Mouse (Mus musculus): ENCODE measurements around the gene Smad6.

Smad6 gene

DNA sequence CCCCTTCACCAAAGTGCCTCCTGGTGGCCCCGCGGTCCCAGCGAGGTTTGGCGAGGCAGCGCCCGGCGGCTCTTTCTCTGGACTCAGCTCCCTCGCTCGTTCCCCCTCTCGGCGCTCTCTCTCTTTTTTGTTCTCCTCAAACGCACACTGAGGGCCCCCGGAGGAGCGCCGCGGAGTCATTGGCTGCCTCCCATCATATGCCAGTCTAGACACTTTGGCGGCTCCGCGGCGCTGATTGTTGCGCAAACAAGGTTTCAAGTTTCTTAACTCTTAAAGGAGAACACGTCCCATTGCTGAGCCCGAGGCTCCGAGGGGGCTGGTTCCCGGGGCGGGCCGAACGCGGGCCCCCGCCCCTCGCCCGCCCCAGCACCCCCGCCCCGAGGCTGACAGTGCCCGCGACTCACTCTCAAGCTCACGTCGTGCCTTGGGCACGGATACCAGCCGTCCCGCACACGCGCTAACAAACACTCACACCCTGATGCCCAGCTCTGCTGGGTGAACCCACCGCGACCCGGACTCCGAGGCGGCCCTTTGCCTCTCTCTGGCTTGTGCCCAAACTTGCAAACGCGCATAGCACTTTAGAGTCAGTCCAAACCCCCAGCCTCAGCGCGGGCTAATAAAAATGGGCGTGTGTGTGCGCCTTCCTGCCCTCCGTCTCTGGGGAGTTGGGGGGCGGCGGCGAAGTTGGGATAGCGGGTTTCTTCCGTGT, at the start of gene Smad6:
Gene Smad6, minus strand, starts transcription at position 207 of the 709 bp plus-strand sequence.
- DNase-seq: peak; percentile 94 to 96

DNA sequence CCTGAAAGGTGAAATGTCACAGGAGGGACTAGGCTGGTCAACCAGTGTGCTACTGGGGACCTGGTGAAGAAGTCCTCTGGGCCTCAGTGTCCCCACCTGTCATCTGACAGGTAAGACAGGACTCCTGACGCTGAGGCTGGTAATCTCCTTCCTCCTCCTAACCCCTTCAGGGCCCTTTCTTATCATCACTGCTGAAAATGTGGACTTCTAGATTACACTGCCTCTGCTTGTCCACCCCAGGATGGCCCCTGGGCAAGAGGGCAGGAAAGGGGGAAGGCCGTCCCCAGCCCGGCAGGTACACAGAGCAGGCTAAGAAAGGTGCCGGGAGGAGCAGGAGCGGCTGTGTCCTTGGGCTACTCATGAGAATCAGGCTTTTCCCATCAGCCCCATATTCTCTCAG, 48.8 kb upstream of the Smad6 start:
- DNase-seq: no peak

DNA sequence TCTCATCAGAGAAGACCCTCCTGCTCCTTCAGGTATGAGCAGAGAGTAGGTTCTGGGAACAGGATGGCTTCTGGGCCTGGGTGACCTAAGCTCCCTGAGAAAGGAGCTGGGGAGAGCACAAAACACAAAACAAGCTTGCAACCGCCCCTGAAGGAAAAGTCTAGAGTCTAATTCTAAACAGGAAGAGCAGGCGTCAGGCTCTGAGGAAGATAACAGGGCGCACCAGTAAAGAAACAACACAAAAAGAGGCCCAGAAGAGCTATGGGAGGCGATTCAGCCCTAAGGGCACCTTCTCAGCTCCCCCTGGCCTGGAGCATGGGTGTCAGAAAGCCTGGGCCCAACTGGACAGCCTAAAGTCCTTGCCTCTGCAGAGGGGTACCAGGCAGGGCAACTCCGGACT, 47.3 kb upstream of the Smad6 start:
- no peak for DNase-seq

DNA sequence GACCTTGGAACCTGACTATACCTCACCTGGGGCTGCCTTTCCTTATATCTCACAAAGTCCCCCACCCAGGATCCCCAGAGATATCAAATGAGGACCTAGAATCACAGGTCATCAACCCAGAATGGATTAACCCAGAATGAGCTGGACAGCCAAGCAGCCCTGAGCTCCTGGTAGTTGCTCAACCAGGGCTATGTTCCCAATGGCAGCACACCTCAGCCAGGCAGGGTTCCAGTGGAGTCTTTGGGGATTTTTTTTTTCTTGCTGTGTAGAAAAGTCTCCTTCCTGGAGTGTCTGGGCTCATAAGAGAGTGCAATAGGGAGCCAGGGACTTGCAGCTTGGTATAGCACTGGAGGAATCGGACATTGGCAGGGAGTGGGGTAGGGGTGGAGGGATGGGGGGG, 46.7 kb upstream of the Smad6 start:
- no peak for DNase-seq

DNA sequence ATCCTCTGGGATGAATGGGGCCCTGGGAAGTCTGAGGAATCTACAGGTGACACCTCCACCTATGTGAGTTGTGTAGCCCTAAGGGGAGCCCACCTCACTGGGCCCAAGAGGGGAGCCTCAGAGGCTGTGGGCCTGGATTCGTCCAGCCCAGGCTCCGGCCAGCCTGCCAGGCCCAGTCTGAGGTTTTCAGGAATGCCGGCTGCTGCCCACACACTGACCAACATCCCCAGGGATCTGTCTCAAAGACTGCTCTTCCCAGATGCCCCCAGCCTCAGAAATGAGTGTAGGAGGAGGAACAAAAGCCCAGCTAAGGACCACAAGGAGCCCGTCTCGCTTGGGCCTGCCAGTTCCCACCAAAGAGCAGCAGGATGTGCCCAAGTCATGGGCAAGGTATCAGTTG, 45.9 kb upstream of the Smad6 start:
- no peak for DNase-seq

DNA sequence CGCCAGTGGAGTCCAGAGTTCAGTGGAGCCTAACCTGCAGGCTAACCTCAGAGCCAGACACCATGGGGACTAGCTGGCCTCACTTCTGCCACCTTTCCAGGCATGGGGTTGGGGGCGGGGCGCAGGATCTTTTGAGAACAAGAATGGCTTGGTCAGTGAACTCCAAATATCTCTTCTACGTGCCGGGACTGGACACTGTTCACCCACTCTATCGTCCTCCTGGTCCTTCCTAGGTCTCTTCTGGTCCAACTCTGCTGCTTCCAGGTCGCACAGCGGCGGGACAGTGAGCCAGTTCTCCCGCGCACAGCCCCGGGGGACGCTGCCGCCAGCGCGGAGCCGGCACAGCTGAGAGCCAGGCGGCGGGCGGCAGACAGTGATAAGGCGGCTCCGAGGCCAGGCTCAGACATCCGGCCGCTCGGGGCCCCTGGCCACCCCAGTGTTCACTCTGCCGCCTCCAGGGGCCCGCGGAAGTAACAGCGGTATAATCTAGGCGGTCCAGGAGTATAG, 38.2 kb upstream of the Smad6 start:
- DNase-seq: peak; percentile 66 to 75

DNA sequence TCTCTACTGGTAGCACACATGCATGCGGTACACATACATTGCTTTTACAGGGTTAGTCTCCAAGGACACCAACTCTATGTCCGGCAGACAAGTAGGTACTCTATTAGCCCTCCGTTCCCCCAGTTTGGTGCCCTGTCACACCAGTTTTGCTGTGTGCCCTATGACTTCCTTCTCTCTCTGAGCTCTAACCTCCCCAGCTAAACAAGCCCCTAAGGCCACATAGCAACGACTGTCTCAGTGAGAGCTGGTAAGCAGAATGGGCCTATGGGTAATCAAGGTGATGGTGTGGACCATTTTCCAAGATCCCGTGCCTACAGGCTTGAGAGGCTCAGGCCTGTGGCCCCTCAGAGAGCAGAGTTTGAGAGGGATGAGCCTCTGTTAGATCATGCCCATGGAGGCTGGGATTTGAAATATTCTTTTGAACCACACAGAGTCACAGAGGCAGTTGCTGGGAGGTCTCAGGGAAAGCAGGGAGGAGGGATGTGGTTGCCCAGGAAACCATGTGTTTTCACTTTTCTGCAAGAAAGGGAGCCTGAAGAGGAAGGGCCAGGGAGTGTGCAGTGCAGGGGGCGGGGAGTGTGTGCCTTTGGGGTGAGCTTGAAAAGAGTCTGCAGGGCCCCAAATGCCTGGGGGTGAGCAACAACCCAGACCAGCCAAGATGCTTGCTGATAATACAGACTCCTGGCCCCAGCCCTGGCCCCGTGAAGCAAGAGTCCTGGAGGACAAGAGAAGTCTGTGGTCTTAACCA, 36.2 kb upstream of the Smad6 start:
- DNase-seq: peak in 1 of 2 experiments; percentile 37

DNA sequence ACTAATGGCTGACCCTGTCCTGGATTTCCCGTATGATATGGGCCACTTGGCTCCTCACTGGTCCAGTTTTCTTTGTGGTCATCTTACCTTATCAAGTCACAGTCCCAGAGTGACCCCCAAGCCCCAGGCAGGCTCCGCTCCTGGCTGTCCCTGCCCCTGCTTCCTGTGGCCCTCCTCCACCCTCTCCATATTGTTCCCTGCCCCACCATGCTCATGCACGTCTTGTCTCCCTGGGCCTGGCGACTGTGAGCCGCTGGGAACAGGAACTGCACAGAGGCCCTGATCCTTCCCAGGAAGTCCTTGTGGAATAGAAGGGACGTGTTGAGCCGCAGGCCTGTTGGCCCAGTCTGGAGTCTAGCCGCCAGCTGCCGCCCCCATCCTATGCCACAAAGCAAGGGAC, 33.3 kb upstream of the Smad6 start:
- no peak for DNase-seq

DNA sequence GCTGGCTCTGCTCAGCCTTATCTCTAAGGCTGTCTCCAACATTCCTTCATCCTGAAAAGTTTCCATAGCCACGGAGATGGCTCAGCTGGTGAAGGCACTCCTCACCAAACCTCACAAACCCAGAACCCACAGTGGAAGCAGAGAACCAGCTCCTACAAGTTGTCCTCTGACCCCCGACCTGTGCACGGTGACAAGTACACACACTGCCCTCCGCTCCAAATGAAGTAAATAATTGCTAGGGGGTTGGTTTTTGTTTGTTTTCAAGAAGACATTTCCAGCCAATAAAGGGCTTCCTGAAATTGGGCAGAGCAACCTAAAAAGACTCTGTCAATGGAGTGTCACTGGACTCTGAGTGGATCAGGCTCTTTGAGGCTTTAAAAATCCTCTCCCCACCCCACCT, 31.9 kb upstream of the Smad6 start:
- no peak for DNase-seq

DNA sequence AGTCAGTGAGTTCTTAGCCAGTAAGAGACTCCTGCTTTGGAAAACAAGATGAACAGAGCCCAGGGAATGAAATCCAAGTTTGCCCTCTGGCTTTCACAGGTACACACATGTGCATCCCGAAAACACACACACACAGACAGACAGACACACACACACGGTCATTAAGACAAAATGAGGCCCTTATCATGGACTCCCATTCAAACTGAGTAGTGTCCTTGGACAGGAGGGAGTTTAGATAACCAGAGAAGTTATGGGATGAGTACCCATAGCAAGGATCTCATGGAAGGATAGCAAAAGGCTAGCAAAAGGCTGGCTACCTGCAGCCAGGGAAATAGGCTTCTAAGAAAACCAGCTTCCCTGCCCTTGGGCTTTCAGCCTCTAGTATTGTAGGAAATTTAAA, 29.4 kb upstream of the Smad6 start:
- DNase-seq: no peak

DNA sequence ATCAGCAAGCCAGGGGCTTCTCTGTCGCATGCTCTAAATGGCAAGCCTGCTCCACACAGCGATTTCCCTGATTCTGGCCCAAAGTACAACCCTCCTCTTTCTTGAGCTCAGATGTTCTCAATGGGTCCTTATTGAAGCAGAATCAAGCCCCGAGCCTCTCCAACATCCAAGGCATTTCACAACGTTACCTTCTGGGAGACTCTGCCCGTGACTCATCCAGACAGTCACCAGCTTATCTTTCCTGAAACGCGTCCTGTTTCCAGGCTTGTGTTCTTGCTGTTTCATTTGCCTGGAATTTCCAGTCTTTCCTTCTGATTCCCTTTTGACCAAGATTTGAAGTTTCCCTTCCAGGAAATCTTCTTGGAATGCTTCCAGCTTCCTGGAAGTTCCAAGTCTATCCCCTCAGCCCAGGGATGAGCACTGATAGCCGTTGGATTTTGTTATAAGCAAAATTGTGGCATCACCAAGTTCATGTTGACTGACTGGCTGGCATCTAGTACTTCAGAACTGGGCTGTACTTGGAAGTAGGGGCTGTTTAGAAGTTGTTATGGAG, 28.7 kb upstream of the Smad6 start:
- peak in 1 of 2 experiments; percentile 17 for DNase-seq

DNA sequence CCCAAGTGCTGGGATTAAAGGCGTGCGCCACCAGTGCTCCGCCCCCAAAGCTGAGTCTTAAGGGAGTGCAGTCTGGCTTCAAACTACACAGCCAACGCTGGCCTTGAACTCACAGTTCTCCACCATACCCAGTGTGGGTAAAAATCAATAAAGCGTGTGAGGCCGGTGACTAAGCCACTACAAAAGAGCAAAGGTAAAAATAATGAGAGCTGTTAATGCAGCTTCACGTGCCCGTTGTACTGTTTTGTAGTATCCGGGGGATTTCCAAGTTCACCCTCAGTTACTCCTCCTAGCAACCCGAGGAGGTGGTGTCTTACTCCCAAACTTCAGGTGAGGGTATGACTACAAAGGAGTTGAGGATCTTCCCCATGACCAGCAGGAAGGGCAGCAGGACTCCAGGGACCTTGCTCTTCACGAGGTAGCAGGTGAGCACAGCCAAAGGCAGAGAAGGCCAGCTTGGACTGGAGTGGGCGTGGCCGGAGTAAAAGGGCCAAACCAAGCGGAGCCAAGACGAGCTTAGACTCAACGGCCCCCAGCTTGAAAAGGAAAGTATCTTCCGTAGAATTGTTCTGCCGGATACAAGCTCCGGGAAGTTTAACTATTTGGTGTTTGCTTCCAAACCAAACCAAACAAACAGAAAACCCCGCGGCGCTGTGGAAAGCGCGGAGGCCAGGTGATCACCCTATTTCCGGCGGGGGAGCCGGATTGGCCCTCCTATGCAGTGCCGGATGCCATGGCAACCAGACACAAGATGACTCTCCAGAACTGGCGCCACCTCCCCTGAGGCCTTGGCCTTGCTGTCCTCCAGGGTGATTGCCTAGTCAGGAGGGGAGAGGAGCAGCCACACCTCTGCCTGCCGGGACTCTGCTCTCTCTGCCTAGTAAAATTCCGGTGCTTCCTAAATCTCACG, 27.9 kb upstream of the Smad6 start:
- DNase-seq: peak; percentile 77 to 86

DNA sequence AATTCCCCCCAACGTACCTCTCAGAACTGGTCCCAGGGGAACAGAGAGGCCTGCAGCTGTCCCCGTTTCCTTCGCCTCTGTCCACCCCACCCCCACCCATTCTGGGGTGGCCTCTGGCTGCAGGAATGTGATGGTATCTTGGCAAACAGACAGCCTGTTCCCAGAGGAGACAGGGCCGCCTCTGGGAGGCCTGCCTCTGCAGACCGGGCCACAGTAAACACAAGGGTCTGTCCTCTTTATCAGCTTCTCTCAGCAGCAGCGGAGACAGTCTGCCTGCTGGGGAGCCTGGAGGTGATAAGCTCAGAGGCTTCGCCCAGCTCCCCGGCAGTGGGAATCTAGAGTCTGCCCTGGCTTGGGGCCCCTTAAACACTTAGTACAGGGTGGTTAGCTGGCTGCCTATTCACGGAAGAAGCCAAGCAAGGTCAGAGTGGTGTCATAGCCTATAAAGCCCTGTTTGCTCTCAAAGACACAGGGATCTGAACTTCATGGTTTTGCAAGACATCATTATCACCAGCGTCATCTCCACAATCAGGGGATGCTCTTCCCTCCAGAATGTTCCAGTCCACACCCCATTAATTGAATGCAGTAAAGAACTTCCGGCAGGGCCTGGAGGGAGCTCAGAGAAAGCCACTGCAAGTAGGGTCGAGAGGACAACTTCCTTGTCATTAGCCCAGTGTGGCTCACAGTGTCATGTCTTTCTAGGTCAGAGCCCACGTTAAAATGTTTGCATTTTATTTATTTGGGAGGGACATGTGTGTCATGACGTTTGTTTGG, 23.4 kb upstream of the Smad6 start:
- peak; percentile 72 to 81 for DNase-seq

DNA sequence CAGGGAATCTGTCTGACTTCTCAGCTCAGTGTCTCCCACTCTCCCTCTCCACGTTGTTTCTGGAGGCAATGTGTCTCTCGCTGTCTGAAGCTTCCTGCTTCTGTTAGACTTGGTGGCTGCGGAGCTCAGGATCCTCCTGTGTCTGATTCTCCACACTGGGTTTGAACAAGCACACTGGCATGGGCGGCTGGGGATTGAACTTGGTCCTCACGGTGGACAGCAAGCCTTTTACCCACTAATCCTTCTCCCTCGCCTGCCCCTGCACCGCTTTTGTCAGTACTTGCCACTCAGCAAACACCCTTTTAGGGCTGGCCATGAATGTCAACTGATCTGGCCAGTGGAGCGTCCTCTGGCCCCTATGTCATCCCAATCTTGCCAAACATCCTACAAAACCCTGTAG, 22.5 kb upstream of the Smad6 start:
- DNase-seq: no peak

DNA sequence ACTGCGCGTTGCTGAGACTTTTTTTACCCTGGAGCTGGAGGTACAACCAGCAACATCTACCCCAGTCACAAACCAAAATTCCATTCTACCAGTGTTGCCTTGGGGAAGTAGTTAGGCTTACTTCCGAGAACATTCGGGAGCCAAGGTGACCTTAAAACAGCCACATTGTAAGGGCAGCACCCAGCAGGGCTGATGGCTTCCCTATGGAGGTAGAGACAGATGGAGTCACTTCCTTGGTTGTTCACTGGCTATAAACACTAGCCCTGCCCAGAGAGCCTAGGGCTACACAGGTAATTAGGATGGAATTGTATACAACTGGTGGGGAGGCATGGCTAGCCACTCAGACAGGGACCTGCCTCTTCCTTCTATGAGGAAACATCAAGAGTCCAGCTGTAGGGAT, 21.1 kb upstream of the Smad6 start:
- no peak for DNase-seq

DNA sequence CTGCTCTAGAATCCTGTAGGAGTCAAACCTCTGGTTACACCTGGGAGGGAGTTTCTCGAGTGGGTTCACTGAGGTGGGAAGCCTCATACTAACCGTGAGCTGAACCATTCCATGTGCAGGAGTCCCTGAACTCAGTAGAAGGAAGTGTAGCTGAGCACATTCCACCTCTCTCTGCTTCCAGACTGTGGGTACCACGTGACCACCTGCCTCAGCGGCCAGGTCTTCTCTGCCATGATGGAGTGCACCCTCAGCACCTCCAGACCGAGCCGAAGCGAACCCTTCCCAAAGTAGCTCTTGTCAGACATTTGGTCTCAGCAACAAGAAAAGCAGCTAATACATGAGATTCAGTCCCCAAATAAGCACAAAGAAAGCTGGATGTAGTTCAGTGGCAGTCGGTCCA, 20.4 kb upstream of the Smad6 start:
- DNase-seq: no peak

DNA sequence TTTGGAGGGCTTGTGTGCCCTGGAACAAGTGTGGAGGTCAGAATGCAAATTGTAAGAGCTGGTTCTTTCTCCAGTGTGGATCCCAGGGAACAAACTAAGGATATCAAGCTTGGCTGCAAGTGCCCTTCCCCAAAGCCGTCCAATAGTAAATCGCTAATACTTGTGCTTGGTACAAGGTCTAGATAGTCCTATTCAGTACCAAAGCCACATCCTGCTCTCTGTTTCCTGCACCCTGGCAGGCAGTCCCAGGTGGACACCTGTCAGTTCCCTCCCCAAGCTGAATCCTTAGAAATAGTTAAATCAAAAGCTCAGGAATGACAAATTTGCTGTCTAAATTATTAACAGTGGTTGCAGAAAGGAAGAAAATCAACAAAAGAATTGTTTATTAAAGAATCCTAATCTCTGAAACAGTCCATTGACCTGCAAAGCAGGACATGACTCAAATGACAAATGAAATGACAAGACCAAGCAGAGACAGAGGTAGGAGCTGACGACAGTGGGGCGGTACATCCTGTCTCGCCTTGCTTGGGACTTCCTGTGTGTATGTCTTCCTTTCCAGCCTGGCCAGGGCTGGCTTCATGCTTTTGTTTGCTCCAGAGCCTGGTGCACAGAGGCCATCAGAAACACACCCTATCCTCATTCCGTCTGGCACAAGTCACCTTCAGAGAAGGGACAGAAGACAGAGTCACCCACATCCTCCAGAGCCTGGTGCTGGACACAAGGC, 8.2 kb upstream of the Smad6 start:
- DNase-seq: no peak

DNA sequence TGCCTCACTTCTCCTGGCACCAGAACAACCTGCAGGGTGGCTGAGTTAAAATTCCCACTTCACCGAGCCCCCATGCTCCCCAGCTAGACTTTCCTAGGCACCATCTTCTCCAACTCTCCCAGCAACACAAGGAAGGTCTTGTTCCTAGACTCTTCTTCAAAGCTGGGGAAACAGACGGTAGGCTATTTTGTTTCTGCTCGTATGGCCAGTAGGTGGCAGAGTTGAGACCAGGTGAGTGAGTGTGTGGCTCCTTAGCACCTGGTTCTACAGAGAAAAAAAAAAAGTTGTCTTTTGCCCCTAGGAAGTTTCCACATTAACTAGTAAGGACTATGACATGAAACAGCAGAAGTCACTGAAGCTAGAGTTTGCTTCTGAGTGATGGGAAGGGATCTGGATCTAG, 3.7 kb upstream of the Smad6 start:
- peak; percentile 80 to 83 for DNase-seq

DNA sequence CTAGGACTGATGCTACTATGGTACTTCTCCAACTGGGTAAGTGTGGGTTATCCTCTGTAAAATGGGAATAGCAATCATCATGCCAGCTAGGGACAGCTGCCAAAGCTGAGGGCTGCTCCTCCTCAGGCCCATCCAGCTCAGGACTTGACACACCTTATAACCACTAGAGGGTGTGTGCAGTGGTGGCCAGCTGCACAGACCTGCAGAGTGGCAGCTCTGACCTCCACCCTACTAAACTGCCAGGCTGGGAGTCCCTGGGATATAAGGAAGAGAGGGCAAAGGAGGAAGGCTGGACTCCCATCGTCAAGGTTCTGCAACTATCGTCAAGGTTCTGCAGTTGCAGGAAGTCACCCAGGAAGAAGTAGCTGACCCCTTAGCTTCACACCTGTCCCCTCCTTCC, 3.1 kb upstream of the Smad6 start:
- peak in 1 of 2 experiments; percentile 56 for DNase-seq

DNA sequence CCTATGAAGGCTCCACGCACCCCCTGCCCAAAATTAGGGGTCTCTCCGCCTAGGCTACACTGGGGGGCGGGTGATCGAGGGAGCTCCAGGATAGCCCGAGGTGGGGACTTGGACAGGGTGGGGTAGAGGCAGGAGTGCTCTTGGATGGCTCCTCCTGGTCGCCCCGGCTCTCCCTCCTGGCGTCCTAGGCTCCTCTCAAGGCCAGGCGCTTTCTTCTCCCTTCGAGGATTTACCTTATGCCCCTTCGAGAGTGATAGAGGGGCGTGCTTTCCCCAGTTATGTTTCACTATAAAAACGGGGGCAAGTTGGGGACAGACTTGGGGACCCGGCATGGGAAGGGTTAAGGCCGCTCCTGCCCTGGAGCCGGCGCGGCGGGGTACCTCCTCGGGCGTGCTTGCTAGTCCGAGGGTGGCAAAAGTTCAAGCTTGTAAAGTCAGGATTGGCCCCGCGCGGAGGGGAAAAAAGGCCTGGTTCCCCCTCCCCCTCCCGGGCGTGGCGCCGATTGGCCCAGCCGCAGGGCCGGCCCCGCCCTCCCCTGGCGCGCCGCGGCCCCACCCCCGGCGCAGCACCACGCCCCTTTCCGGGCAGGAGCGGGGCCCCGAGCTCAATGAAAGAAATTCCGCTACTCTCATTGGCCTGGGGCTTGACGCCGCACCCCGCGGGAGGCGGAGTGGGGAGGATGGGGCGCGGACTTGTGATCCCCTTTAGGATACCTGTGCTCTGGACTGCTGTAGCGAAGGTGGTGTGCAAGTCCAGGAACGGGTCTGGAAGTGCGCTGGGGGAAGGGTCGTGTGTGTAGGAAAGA, 905 bp upstream of the Smad6 start:
- peak; percentile 98 to 99 for DNase-seq
